Mouse (Mus musculus) hindbrain, embryonic 11.5 days (tissue): Measurements from ENCODE around the gene Agpat1. TPM values are rescaled to one million over a fixed set of nuclear protein-coding genes. Genes with fewer than 3 reads are reported as not detected.
A peak's percentile ranks its signal among the peaks of the same experiment; 100 is the strongest.

Experiments
- ATAC-seq: fragments of 200-750 bp; cut with Nextera tagmentation; 2 replicates; pipeline ENCODE4 v1.8.0; 2017; ENCODE audit warnings: mild to moderate bottlenecking, moderate TSS enrichment, moderate library complexity; ENCODE audit not compliant: low FRiP score
- DNase-seq: peaks from one replicate; pipeline ENCODE4 v3.0.0-alpha.2; 2015; ENCODE audit warnings: low spot score
- H3K27ac ChIP-seq: fragments of 300-500 bp; sonication (generic); 2 replicates; pipeline ENCODE4 v1.5.1; 2014; ENCODE audit warnings: mild to moderate bottlenecking, low read depth, low read length
- H3K27me3 ChIP-seq: fragments of 300-500 bp; sonication (generic); 2 replicates; pipeline ENCODE4 v1.6.1; 2014; ENCODE audit warnings: mild to moderate bottlenecking, low read length, moderate library complexity, mixed read lengths; ENCODE audit not compliant: control insufficient read depth, insufficient read depth
- H3K36me3 ChIP-seq: fragments of 300-500 bp; sonication (generic); 2 replicates; pipeline ENCODE4 v1.6.1; 2014; ENCODE audit warnings: mild to moderate bottlenecking, low read length, moderate library complexity, mixed read lengths; ENCODE audit not compliant: control insufficient read depth, insufficient read depth
- H3K4me1 ChIP-seq: fragments of 300-500 bp; sonication (generic); replicated peaks from 2 replicates; pipeline ENCODE4 v1.6.1; 2014; ENCODE audit warnings: low read length, mixed read lengths; ENCODE audit not compliant: control insufficient read depth, insufficient read depth
- H3K4me2 ChIP-seq: fragments of 300-500 bp; sonication (generic); replicated peaks from 2 replicates; pipeline ENCODE4 v1.6.1; 2014; ENCODE audit warnings: mild to moderate bottlenecking, low read depth, low read length
- H3K4me3 ChIP-seq: fragments of 300-500 bp; sonication (generic); 2 replicates; pipeline ENCODE4 v1.5.1; 2014; ENCODE audit warnings: low read depth, low read length
- H3K9ac ChIP-seq: fragments of 300-500 bp; sonication (generic); 2 replicates; pipeline ENCODE4 v1.6.1; 2014; ENCODE audit warnings: low read depth, low read length
- H3K9me3 ChIP-seq: fragments of 300-500 bp; sonication (generic); 2 replicates; pipeline ENCODE4 v1.6.1; 2016; ENCODE audit warnings: low read length; ENCODE audit not compliant: control insufficient read depth
- WGBS: fragments of 180-500 bp; shearing (Covaris S2); extraction: QIAGEN DNeasy Blood & Tissue Kit; methylation state at CpG from one replicate; pipeline ENCODE4 v1.1.7; 2014; 5-methylcytosine and 5-hydroxymethylcytosine counted together
- polyA plus RNA-seq: library from polyadenylated mRNA; unstranded; fragments of >200 nt; fragmentation: Nextera tagmentation; extraction: Ambion mirVana; gene quantifications from 2 replicates; pipeline ENCODE4 v1.2.1, GENCODE M21; 2014

Gene Agpat1
- polyA plus RNA-seq, 1 experiment from 2014 or later: 81.2 TPM

GRCm38 (mm10) chr17:34639461-34640255, 35.6 kb downstream of the Agpat1 start:
- 82% methylated on average over 7 of the region's 7 CpGs for WGBS

DNA sequence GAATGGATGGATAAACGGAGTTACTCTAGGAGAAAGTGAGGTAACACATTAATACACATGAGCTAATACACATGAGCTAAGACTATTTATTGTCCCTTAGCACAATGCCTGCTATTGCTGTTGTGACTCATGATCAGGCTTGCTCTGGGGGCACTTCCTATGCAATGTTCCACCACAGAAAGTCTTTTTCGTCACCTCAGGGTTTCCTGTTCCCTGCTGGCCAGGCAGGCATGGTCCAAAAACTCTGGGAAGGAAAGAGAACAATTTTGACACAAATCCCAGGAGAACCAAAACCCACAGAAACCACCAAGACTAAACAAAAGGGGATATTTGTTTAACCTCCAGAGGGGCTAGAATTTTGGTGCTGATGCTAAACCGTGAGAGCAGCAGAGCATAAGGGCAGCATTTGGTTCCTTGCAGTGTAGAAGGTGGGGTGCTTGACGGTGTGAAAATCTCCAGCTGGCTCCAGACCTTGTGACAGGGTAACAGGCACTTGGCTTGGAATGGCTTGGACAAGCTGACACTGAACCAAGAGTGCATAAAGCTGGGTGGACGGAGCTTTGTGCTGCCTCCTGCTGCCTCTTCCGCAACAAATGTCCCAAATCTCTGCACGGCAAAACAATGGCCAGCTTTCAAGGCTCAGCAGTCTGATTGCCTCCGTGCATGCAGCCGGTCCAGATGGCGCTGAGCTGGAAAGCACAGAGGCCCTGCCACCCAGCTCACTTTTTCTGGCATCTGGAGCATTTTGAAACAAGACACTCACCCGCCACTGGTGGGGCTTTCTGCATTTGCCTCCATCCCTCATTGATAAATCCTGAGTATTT, 36.9 kb downstream of the Agpat1 start:
- peak; percentile 49; the same call in 1 of the 2 replicates for ATAC-seq
- 14% methylated on average over 11 of the region's 11 CpGs for WGBS
- Histone ChIP-seq H3K9ac (peak overlapping the region; percentile 28; the same call in 1 of the 2 replicates), H3K27me3 (no peaks in the 10 kb centered on the region), H3K4me1 (no peaks in the 10 kb centered on the region; the same call in 1 of the 2 replicates), H3K27ac (peak overlapping the region; percentile 70), H3K36me3 (no peaks in the 10 kb centered on the region), H3K9me3 (no peaks in the 10 kb centered on the region), H3K4me2 (no peak overlapping the region), H3K4me3 (no peak overlapping the region)
- peak; percentile 58 for DNase-seq

More at GRCm38 (mm10) chr17:34639461-34640255, 35.6 kb downstream of the Agpat1 start:
- Histone ChIP-seq H3K4me2 (no peak overlapping the region), H3K36me3 (no peaks in the 10 kb centered on the region), H3K4me3 (no peak overlapping the region), H3K4me1 (no peaks in the 10 kb centered on the region), H3K9me3 (no peaks in the 10 kb centered on the region), H3K9ac (no peak overlapping the region), H3K27ac (no peak overlapping the region), H3K27me3 (no peaks in the 10 kb centered on the region)
- no peak for ATAC-seq
- no peak for DNase-seq

DNA sequence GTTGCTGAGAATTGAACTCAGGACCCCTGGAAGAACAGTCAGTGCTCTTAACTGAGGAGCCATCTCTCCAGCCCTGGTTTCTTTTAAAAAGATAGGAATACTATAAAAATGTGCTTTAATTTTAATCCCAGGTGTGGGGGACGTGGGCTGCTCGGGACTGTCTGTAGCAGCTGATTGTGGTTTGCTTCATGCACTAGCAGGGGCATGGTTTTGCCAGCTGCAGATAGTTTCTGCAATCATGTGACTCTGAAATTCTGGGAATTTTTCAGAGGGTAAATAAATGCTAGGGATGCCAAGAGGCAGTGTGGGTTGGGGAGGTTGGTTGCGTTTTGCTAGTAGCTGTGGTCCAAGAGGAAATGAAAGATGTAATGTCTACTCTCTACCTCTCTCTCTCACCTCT, 37.9 kb downstream of the Agpat1 start:
- no peak for DNase-seq
- H3K4me3 ChIP-seq: no peak overlapping the region
- no peak for ATAC-seq
- no peaks in the 10 kb centered on the region for H3K27me3 ChIP-seq
- no peak overlapping the region for H3K9ac ChIP-seq
- H3K4me2 ChIP-seq: no peak overlapping the region
- 78% methylated on average over 3 of the region's 3 CpGs for WGBS
- no peak overlapping the region for H3K27ac ChIP-seq
- H3K4me1 ChIP-seq: no peaks in the 10 kb centered on the region; the same call in 1 of the 2 replicates
- no peaks in the 10 kb centered on the region for H3K36me3 ChIP-seq
- no peaks in the 10 kb centered on the region for H3K9me3 ChIP-seq

DNA sequence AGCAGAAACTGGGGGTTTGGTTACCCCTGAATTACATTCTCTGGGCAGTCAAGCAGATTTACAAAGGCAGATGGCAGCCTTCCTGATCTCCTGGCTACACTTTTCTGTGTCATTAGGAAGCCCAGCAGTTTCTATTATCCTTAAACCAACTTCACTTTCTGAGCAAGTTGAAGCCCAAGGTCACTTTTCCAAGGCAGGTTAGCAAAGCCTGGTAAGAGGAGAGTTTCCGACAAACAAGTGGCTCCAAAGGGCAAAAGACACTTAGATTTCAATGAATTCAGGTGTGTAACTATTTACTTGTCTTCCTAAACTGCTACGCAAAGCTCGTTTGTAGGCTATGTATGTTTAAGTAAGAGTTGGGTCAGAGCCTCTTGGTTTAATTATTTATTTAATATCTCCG, 39.3 kb downstream of the Agpat1 start:
- no peaks in the 10 kb centered on the region; the same call in 1 of the 2 replicates for H3K4me1 ChIP-seq
- ATAC-seq (no peak), DNase-seq (no peak)
- H3K27me3 ChIP-seq: no peaks in the 10 kb centered on the region
- H3K9ac ChIP-seq: no peak overlapping the region
- H3K4me2 ChIP-seq: no peak overlapping the region
- no peak overlapping the region for H3K4me3 ChIP-seq
- no peaks in the 10 kb centered on the region for H3K9me3 ChIP-seq
- H3K36me3 ChIP-seq: no peaks in the 10 kb centered on the region
- 93% methylated on average over 4 of the region's 4 CpGs for WGBS
- no peak overlapping the region for H3K27ac ChIP-seq

DNA sequence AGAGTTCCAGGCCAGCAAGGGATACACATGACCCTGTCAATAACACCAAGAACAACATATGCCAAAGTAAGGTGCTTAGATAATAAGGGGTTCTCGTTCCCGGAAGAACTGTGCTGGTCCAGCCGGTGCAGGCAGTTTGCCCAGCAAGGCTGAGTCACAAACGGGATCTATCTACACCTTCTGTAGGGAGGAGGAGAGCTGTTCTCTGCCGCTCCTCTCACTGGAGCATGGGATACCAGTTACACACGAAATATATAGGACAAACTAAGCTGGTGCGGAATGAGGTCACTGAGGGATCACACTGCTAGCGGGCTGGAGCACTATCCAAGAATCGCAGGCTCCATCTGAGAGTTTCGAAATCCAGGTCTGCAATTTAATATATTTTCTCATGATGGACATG, 39.9 kb downstream of the Agpat1 start:
- Histone ChIP-seq H3K36me3 (0 out of 2 replicates have a peak, but pooled peaks cover under 1% of the 10 kb centered on the region), H3K9ac (no peak overlapping the region), H3K27ac (no peak overlapping the region), H3K9me3 (no peaks in the 10 kb centered on the region), H3K4me3 (no peak overlapping the region), H3K4me2 (no peak overlapping the region), H3K4me1 (no peaks in the 10 kb centered on the region; the same call in 1 of the 2 replicates), H3K27me3 (no peaks in the 10 kb centered on the region)
- whole genome bisulfite sequencing: 83% methylated on average over 10 of the region's 10 CpGs
- DNase-seq (no peak), ATAC-seq (no peak)

DNA sequence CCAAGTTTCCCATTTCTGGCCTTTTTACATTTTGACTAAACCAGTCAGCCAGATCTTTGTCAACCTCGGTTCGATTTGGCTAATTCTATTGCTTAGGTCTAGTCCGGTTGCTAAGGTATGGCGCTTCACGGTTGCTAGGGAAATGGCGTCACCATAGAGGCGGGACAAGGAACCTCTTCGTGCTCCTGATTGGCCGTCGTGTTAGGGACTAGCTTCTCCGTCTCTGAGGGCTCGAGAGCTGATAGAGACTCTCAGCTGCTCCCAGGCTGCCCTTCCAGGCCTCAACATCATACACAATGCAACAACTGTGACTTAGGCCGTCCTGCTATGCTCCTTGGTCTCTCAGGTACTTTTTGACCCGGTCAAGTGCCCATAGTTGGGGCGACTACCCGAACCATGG, 40.5 kb downstream of the Agpat1 start, which contains the start of gene Fkbpl:
Gene Fkbpl (plus strand): TSS at position 157 of the 400 bp plus-strand sequence.
- Histone ChIP-seq H3K27me3 (no peaks in the 10 kb centered on the region), H3K4me1 (no peaks in the 10 kb centered on the region; the same call in 1 of the 2 replicates), H3K4me3 (peak within 1 kb of the TSS; percentile 59), H3K27ac (0 out of 2 replicates have a peak within 1 kb of the TSS, but pooled peaks have one; percentile 31), H3K9ac (peak within 1 kb of the TSS; percentile 70), H3K36me3 (0 out of 2 replicates have a peak, but pooled peaks cover 4% of the 10 kb centered on the region), H3K9me3 (no peaks in the 10 kb centered on the region), H3K4me2 (peak within 1 kb of the TSS; percentile 69)
- ATAC-seq (peak; percentile 78), DNase-seq (peak; percentile 96)
- WGBS: 1% methylated on average over 16 of the region's 16 CpGs

DNA sequence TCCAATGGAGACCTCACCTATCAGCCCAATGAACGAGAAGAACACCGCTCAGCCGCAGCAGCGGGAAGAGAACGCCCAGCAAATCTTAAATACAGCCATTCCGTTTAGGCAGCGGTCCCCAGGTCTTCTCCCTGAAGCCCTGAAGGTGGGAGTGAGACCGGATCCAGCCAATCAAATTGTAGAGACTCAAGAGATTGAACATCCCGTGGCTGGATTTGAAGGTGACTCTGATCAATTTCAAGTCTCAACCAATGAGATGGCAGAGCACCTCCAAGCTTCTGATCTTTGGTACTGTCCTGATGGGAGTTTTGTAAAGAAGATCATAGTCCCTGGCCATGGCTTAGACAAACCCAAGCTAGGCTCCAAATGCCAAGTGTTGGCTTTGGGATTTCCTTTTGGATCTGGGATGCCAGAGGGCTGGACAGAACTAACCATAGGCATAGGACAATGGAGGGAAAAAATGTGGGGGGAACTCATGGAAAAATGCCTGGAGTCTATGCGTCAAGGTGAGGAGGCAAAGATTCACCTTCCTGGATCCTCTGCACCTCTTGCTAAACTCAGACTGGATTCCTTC, 41.3 kb downstream of the Agpat1 start:
- DNase-seq (no peak), ATAC-seq (no peak)
- Histone ChIP-seq H3K4me2 (peak overlapping the region; percentile 69), H3K4me3 (peak overlapping the region; percentile 59), H3K4me1 (no peaks in the 10 kb centered on the region; the same call in 1 of the 2 replicates), H3K36me3 (0 out of 2 replicates have a peak, but pooled peaks cover 8% of the 10 kb centered on the region), H3K9ac (peak overlapping the region; percentile 70), H3K27me3 (no peaks in the 10 kb centered on the region), H3K27ac (no peak overlapping the region), H3K9me3 (no peaks in the 10 kb centered on the region)
- 44% methylated on average over 10 of the region's 10 CpGs for WGBS

- ATAC-seq (no peak), DNase-seq (no peak)
- H3K9me3 ChIP-seq: no peaks in the 10 kb centered on the region
- 90% methylated on average over 30 of the region's 30 CpGs for WGBS
- H3K9ac ChIP-seq: no peak overlapping the region
- H3K27me3 ChIP-seq: no peaks in the 10 kb centered on the region
- H3K4me2 ChIP-seq: no peak overlapping the region; the same call in 1 of the 2 replicates
- peaks cover 9% of the 10 kb centered on the region; the same call in 1 of the 2 replicates for H3K36me3 ChIP-seq
- H3K4me3 ChIP-seq: no peak overlapping the region
- H3K4me1 ChIP-seq: no peaks in the 10 kb centered on the region; the same call in 1 of the 2 replicates
- H3K27ac ChIP-seq: no peak overlapping the region
Measured at GRCm38 (mm10) chr17:34645831-34646511, 41.9 kb downstream of the Agpat1 start.
